Mouse (Mus musculus): Measurements from ENCODE around the gene Plpp3.
"Not testable (repeated sequence)": the region's sequence is repeated elsewhere in the genome, so short reads cannot be mapped to it uniquely, and the experiment has no call there.

Gene Plpp3

DNA sequence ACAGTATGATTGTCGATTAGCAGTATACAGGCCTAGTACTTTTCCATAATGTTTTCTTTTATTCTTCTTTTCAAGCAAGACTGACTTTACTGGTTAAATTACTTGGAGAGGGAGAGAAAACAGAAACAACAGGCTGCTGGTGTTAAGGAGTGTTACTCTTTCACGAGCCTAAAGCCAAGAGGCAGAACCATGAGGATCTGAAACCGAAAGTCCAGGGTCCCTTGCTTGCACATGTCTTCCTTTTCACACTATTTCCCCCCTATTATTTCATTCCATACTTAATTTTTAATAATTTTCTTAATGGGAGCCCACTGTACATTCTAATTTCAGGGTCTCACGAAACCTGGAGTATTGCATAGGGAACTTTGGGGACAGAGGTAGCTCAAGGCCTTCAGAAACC, 97.2 kb downstream of the Plpp3 start:
- DNase-seq (ENCODE audit: low read depth in 1 of 2, low spot score in 2 of 2) = no peak

DNA sequence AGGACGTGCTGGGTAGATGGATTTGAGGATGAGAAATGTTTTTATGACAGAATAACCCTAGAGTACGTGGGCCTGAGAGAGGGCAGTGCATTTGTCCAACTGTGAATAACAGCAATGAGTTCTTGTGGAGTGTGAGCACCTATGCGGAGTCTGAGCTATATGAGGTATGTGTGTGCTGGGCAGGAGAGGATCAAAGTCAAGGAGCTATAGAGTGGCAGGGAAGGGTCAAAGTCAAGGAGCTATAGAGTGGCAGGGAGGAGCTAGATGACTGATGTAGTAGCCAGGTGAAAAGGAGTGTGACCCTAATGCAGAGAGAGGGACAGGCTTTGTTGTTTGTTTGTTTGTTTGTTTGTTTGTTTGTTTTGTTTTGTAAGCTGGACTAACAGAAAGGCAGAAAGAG, 98.0 kb downstream of the Plpp3 start:
- DNase-seq (ENCODE audit: low read depth in 1 of 2, low spot score in 2 of 2) = no peak

DNA sequence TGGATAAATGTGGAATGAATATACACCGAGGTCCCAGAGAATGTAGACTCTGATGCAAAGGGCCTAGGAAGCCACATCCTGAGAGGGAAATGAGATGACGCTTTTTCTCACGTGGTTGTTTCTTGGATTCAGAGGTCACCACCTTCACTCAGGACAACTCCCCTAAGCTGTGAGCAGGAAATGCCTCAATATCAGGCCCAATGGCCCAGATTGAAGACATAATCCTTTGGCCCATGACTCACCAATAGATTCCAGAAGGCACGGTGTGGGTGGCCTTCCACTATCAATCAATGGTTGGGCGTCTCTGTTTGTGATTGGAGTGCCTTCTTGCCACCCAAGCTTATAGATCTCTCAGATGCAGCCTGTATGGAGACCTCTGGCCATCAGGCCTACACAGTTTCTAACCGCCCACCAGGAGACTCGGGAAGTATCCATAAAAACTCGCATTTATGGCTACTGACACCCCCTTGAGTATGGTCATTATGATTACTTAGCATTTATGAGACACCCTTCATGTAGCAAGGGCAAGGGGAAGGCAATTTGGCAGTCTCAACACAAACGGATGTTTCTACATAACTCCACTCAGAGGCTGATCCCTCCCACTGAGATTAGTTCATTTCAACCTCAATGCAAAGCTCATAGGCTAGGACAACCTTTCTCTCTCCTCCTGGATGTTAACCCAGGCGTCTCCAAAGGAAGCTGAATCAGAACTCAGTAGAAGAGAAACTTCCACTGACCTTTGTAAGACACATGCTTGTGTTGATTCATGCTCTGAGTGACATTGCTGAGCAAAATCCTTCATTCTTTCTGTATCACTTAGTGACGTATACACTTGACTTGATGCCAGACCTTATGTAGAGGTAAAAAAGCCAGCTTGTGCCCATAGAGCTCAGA, 100.8 kb downstream of the Plpp3 start:
- no peak for DNase-seq (ENCODE audit: low read depth in 1 of 2, low spot score in 2 of 2)

DNA sequence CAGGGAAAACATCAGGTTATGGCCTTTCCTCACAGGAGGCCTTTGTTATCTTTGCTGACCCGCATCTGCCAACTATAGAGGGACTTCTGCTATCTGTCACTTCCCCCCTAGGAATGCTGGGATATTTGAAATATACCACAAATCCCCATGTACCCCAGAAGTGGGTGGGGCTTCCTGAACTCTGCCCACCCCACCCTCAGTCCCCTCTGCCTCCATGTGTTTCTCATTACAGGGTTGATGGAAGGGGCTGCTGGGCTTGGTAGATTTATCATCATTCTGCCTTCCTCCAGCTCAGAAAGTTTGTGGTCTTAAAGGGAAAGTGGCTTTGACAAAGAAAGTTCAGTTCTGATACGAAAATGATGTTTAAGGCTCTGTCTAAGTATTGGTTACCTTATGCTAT, 103.2 kb downstream of the Plpp3 start:
- DNase-seq (ENCODE audit: low read depth in 1 of 2, low spot score in 2 of 2) = no peak

DNA sequence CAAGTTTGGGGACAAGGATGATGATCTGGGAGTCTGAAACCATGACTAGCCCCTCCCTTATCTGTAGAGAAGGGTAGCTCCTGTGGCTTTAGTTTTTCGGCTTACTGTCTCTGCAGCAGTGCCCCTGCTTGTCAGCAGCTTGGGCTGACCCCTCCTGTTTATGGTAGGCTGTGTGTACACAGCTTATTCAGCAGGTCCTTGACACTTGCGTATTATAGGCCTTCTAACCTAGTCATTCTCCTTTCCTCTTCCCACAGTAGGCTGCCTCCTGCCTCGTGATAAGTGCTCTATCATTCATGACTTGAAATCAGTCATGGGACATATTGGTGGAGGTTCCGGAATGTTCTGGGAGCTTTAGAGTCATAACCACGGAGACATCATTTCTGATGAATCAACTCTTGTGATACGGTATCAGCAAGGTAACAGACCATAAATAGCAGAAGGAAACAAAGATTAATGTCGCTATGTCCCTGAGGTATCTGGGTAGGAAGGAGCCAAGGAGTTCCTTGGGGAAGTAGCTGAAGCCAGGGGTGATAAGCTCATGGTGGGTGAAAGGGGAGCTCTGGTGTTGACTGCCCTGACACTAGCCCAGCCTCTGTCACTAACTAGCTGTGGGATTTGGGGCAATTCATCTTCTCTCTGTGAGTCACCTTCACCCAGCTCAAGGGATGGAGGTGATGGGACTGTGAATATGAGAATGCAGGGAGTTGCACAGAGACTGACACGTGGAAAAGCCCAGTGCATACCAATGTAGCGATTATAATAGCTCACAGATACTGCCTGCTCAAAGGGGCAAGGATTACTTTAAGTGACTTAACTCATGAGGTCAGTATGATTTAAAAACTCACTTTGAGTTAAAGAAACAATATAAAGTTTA, 104.0 kb downstream of the Plpp3 start:
- DNase-seq (ENCODE audit: low read depth in 1 of 2, low spot score in 2 of 2) = no peak

DNA sequence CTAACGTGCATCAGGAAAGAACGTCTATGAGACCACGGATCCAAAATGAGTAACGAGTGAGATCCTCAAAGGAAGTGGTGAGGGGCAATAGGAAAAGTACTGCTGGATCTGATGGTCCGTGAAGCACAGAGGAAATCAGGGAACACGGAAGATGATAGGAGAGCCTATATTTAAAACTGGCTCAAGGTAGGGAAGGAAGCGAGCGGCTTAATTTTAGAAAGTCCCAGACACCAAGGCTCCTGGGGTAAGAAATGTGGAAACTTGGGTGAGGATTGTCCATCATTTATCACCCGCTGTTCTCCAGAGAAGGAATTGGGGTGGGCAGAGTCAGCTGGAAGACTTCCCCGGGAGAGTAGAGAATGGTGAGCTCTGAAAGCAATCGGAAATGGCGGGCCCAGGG, 105.2 kb downstream of the Plpp3 start:
- DNase-seq (ENCODE audit: low read depth in 1 of 2, low spot score in 2 of 2) = no peak

DNA sequence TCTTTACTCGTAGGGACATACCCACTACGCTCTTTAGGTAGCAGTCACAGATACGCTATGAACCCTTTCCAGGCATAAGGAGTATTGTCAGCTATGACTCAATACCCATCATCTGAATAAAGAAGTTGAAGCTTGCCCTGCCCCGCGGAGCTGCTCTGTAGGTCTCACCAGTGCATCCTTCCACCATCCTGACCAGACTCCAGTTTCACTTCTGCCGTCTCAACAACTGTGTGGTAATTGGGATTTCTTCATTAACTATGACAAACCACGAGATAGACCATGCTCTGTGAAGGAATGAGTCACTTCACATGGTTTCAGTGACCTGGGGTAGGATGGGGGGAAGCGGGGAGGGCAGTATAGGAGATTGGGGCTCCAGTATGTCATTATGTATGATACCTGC, 106.5 kb downstream of the Plpp3 start:
- peak; percentile 71 to 79 for DNase-seq (ENCODE audit: low read depth in 1 of 2, low spot score in 2 of 2)

DNA sequence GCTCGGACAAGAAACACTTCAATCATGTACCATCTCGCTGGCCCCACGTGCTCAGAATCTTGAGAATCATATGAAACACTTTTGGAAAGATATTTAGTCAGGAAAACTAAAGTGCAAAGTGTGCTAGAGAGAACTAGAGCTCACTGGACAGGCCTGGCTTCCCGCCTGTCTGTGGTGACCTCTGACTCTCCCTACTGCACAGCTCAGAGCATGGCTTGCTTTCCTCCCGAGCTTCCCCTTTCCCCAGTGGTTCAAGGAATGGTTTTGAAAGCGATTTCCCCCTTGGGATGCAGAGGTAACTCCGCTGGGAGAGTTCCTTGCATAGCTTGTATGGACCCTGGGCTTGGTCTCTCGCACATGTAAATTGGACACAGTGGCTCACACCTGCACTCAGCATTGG, 107.9 kb downstream of the Plpp3 start:
- no peak for DNase-seq (ENCODE audit: low read depth in 1 of 2, low spot score in 2 of 2)

DNA sequence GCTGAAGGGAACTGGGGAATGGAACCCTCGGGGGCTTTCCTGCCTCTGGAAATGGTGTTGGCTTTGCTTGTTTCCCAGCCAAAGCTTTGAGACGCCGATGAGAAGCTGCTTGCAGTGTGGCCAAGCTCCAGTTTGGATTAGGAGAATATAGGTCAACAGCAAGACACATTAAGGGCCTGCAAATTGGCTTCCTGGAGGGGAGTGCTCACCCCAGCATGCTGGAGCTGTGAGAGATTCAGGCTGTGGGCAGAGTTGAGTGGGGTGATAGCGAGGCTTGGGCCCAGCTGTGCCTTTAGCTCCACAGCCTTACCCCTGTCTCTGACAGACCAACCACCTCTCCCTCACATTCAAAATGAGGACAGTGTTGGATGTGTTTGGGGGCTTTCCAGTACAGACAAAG, 108.5 kb downstream of the Plpp3 start:
- no peak for DNase-seq (ENCODE audit: low read depth in 1 of 2, low spot score in 2 of 2)

DNA sequence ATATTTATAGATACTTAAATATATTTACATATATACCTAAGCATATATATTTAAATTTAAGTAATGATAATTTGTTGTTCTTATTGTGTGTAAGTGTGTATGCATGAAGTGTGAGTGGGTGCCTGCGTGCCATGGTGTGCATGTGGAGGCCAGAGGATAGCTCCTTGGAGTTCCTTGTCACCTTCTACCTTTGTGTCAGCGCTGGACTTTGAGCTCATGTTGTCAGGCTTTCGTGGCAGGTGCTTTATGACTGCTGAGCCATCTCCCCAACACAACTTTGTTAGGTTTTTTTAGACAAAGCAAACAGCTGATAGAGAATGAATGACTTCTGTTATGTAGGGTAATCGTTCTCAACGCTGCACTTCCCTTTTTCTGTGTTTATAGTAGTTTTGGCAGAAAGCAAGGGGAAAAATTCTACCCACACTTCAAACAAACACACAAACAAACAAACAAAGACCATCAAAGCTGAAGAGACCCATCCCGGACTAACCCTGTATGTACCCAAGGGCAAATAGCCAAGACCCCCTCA, 111.1 kb downstream of the Plpp3 start:
- DNase-seq (ENCODE audit: low read depth in 1 of 2, low spot score in 2 of 2) = no peak

DNA sequence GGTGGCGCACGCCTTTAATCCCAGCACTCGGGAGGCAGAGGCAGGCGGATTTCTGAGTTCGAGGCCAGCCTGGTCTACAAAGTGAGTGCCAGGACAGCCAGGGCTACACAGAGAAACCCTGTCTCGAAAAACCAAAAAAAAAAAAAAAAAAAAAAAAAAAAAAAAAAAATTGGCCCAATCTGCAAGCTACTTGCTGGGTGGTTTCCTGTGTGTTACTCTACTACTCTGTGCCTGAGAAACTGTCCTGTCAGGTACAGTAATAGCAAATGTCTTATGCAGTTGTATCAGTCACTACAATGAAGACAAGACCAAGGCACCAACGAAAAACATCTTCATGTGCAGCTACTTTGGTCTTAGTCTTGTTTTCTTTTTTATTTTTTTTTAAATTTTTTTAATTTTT, 112.3 kb downstream of the Plpp3 start:
- DNase-seq (ENCODE audit: low read depth in 1 of 2, low spot score in 2 of 2) = not testable (repeated sequence)

DNA sequence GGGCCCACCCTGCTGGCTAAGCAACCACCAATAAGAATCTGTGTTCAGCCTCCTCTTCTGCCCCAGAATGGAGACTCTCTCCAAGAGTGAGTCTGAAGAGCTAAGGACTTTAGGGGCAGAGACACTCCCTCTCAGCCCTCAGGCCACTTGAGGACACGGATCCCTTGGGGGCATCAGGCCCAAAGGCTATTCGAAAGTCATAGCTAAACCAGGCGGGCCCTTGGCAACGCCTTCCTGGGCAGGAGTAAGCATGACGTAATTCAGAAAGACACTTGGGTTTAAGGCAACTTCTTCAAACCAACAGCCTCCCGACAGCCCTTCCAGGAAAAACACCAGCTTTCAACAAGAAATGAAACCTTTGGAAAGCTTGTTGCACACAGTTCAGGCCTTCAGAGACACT, 114.0 kb downstream of the Plpp3 start:
- no peak for DNase-seq (ENCODE audit: low read depth in 1 of 2, low spot score in 2 of 2)

DNA sequence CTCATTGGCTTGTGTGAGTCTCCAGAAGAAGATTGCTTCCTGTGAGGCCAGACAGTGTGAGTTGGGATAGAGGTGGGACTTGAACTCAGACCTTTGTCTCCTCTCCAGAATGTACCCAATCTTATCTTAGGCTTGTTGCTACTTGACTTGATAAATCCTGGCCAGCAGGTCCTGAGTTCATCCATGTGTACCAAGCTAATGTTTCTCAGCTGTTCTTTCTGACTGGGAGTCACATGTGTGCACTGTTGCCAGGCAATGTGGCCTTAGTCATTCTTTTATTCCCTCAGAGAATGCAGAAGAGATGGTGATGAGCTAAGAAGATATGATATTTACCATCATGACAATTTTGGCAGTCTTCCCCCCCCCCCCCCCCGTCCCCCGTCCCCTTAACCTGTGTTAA, 115.9 kb downstream of the Plpp3 start:
- DNase-seq (ENCODE audit: low read depth in 1 of 2, low spot score in 2 of 2) = no peak

DNA sequence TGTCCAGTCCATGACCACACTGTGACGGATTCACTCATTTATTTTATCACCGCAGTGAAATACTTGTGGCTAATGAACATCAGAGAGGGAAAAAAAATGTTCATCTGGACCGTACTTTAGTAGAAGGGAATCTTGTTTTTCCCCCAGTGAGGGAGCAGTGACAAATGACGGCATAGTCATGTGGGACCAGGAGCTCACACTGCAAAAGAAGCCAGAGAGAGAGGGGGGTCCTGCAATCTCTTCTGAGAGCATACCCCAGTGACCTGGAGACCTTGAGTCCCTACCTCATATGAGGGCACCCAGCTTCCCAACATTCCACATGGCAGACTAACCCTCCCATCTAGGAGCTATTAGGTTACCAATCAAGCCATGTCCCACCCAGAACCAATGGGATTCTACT, 116.3 kb downstream of the Plpp3 start:
- no peak for DNase-seq (ENCODE audit: low read depth in 1 of 2, low spot score in 2 of 2)

DNA sequence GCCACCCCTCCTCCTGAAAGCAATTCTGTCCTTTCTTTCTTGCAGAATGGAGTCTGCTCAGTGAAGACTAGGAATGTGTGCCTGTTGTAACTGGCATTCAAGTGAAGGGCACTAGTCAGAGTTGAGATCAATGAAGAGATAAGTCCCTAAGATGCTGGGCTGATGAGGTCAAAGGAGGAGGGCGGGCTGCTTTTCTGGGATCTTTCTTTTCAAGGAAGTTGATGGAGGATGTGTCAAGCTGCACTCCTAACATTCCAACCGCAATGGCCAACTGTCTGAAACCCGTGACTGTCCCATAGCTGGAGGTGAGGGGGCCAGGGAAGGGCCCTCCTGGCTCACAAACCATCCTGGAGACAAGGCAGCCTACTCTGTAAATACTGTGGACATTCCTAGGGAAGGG, 118.5 kb downstream of the Plpp3 start:
- DNase-seq (ENCODE audit: low read depth in 1 of 2, low spot score in 2 of 2) = no peak

DNA sequence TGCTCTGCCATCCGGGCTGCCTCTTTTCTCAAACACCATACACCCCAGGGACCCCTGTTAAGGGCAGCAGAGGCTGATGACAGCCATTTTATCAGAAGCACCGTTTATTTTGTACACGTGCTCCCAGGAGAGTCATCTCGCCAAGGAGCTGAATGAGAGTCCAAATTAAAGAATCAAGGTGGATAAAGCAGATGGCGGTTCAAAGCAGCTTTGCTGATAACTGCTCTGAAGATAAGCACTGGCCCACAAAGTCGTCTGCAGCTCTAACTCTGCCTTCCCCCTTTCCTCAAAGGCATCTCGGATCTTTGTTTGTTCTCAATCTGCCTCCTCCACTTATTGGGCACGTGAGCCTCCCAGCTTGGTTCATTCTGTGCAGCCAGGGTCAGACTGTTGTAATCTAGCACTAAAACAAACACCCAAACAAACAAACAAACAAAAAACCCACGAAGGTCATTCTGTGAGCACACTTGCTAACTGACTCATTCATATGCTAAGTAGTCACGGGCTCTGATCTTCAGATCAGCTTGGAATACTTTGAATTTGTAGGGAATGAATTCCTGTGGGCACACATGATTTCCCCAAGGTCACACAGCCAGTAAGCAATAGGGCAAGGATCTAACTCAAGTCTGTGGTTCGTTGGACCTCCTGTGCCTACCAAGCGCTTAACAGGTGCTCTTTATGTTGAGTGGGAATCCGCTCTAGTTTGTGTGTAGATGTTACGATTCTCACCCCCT, 119.1 kb downstream of the Plpp3 start:
- no peak for DNase-seq (ENCODE audit: low read depth in 1 of 2, low spot score in 2 of 2)

DNA sequence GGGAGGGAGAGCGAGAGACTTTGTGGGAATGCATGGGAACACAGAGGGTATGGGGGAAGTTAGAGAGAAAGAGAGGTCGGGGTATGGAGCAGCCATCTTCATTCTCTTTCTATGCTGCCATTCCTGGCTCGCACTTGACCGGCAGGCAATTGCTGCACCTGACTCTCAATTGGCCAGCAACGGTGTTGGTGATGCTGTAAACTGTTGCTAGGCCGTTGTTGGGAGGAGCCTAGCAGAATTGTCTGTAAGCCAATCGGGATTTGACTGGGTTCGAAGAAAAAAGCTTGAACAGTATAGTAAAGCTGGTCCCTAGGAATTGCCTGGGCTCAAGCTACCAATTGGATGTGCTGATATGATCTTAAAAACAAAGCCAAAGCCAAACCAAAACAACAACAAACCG, 121.0 kb downstream of the Plpp3 start:
- DNase-seq (ENCODE audit: low read depth in 1 of 2, low spot score in 2 of 2) = no peak

DNA sequence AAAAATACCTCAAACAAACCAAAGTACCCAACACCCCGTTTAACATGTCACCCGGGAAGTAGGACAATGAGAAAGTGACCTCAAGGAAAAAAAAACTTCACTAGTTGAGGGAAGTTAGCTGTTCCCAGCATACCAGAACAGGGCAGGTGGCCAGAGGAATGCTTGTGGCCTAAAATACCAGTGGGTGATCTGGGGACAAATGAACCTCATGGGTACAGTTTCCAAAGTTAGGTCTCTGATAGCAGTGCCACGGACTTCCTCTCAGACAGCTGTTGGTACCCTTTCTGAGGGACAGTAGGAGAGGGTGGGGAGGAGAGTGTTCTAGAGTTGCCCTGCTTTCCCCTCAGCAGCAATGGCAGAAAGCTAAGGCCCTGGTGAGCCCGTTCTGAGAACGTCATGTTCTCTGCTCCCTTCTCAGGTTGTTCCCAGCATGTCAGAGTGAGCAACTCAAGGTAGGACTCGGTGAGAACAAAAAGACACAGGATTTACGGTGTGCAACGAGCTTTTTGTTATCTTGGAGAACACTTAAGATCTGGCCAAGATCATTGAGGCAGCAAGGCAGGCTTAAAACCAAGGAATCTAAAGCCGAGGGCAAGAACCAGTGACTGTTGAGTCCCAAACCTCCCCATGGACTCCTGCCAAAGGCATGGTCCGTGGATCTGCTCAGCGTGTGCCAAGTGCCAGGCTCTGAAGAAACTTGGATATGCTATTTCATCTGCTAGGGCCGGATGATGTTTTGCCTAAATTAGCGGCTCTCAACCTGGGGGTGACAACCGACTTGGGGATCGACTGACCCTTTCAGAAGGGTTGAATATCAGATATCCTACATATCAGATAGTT, 121.6 kb downstream of the Plpp3 start:
- DNase-seq (ENCODE audit: low read depth in 1 of 2, low spot score in 2 of 2) = no peak

DNA sequence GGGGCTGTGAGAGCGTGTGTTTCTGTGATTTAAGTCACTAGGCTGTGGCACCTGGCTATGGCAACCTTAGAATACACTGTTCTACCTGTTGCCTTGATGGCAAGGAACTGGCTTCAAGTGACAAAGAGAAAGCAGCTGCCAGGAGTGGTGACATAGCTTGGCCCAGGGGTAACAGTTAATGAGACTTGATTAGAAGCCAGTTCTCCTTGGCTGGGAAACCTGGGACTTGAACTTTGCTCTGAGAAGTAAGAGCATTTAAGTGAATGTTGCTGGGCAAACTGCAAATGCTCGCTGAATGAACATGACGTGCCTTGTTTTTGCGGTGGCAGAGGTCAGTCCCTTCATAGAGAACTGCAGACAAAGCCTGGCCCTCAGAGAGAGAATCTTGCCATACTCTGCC, 122.7 kb downstream of the Plpp3 start:
- DNase-seq (ENCODE audit: low read depth in 1 of 2, low spot score in 2 of 2) = no peak

DNA sequence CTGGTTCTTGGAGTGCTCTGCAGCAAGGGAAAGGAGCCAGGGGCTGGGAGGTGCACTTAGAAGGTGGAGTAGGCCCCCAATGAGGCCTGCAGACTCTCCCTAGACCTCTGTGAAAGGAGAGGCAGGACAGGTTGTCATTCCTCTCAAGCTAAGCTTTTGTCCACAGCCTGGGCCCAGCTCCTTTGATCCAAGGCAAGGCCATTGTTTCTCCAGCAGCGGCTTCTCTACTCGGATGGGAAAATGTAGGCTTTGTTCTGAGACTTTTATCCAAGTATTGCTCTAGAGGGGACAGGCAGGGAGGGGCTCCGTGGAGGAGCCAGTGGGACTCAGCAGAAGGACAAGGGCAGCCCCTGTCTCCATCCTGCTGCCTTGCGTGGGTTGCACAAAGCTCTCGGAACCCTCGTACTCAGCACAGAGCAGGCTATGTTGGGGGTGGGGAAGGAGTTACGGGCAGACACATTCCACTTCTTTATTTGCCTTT, 124.6 kb downstream of the Plpp3 start:
- no peak for DNase-seq (ENCODE audit: low read depth in 1 of 2, low spot score in 2 of 2)
